Mouse (Mus musculus) stomach, adult 2 months (tissue): ENCODE results near the gene Chp1. TPM values are rescaled to one million over a fixed set of nuclear protein-coding genes. Genes with fewer than 3 reads are reported as not detected.

ENCODE experiments used
- polyA plus RNA-seq: library from polyadenylated mRNA; depleted of rRNA; stranded (reverse); fragments of >200 nt; gene quantifications from 2 replicates; pipeline ENCODE4 v1.2.3, GENCODE M21; 2012; rRNA removed

The Chp1 gene
- 70.6 and 77.7 TPM in 2 replicates for polyA plus RNA-seq

DNA sequence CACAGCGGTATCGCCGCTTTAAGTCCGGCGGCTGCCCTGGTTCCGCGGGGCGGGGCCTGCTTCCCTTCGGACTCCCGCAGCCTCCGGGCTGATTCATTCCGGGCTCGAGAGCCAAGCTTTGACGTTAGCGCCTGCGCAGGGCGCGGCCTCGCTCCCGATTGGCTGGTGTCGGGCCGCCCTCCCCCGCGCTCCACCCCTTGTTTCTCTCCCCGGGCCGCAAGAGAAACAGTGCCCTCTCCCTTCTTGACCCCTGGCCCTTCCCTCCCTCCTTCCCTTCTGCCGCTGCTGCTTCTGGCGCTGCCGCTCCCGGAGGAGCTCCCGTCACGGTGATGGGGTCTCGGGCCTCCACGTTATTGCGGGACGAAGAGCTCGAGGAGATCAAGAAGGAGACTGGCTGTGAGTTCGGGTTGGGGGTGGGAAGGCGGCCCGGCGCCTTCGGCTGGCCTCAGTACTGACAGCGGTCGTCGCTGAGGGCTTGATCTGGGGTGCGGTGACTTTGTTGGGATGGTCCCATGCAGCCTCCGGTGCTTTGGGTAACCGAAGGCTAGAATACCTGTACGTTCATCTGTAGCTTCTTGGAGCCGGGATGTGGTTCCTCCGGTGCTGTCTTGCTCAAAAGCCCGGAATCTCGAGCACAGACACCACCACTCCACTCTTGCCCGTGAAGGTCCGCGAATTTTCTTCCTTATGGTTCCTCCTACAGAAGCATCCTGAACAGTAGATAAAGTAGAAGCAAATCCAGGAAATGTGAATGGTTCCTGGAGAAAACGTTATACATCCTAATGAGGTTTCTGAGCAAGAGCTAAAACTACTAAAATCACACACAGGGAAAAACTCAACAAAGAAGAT lies at the start of gene Chp1, which contains the start of gene Exd1:
Chp1 (plus strand) TSS at position 176 of the 849 bp plus-strand sequence.
Exd1 (minus strand) TSS at position 106 of the 849 bp plus-strand sequence.

DNA sequence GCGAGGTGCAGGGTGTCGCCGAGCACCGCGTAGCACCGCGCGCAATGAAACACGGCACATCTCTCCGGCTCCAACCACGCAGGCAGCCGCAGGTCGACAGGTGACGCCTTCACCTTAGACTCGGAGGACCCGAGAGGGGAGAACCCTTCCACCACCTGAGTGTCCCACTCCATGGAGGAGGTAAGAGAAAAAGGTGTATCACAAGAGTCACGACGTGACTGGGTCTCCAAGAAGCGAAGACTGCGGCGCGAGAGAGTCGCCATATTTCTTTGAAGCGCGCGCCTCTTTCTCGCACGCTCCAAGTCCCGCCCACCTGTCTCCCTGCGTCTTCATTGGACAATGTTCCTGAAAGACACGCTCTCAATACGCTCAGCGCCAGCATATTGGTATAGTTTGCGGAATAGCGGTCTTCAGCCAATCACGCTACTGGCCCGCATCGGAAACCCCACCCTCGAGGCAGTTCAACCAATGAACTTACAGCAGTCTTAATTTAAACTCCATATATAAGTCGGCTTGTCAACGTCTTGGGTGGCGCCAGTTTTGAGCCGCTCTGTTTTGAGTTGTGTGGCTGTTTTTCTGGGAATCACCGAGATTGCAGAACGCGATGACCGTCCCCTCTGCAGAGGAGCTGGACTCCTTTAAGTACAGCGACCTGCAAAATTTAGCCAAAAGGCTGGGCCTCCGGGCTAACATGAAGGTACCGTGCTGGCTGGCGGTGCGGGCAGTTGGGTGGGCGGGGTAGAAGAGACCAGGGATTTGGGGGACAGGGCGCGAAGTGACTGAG lies 70.9 kb downstream of the Chp1 start, which contains the start of the genes Nusap1 and Oip5:
Nusap1 (plus strand) TSS at position 100 of the 784 bp plus-strand sequence.
Oip5 (minus strand) TSS at position 271 of the 784 bp plus-strand sequence.

Other genes with a start within 250 kb of the Chp1 start
- 2.8 and 3.1 TPM in 2 replicates for gene Dll4, start 221.9 kb upstream of the Chp1 start, polyA plus RNA-seq
- gene Chac1, start 196.5 kb upstream of the Chp1 start, polyA plus RNA-seq, result 10.7 and 16.8 TPM in 2 replicates
- gene Ino80, start 70.0 kb upstream of the Chp1 start, polyA plus RNA-seq, result 2.0 and 2.6 TPM in 2 replicates
- gene Exd1, start 70 bp upstream of the Chp1 start, polyA plus RNA-seq, result 0.05 TPM in 1 of 2 replicates, not detected in the other
- 0.10 and 0.21 TPM in 2 replicates for gene Nusap1, start 70.6 kb downstream of the Chp1 start, polyA plus RNA-seq
- gene Oip5, start 70.8 kb downstream of the Chp1 start, polyA plus RNA-seq, result 2.5 and 3.0 TPM in 2 replicates
- gene Ndufaf1, start 115.1 kb downstream of the Chp1 start, polyA plus RNA-seq, result 0.22 and 0.49 TPM in 2 replicates
- 3.2 and 3.7 TPM in 2 replicates for gene Rtf1, start 127.4 kb downstream of the Chp1 start, polyA plus RNA-seq
- gene Itpka, start 194.6 kb downstream of the Chp1 start, polyA plus RNA-seq, result 10.1 and 12.8 TPM in 2 replicates
- gene Ltk, start 212.7 kb downstream of the Chp1 start, polyA plus RNA-seq, result 7.0 and 8.8 TPM in 2 replicates
- 14.0 and 14.1 TPM in 2 replicates for gene Rpap1, start 239.8 kb downstream of the Chp1 start, polyA plus RNA-seq